Mouse (Mus musculus) kidney, postnatal 25 days (tissue): ENCODE measurements around the gene Kptn.

Experiments
- DNase-seq, 2 experiments: peaks; one replicate each; pipeline ENCODE4 v3.0.0; 2021; ENCODE audit warnings: mixed read lengths in 2 of 2

Kptn gene

GRCm38 (mm10) chr7:16125829-16126228 lies 6.1 kb downstream of the Kptn start:
- DNase-seq = no peak

- no peak for DNase-seq
These were observed 8.6 kb downstream of the Kptn start for GRCm38 (mm10) chr7:16128344-16128743.

- DNase-seq = no peak
These were observed 9.2 kb downstream of the Kptn start for GRCm38 (mm10) chr7:16128899-16129298.

GRCm38 (mm10) chr7:16129421-16129845 lies 9.7 kb downstream of the Kptn start, which contains the start of gene Slc8a2:
Slc8a2 (plus strand) TSS chr7:16129826.
- DNase-seq = peak; percentile 81 to 83

- DNase-seq = no peak
These were observed 10.4 kb downstream of the Kptn start for GRCm38 (mm10) chr7:16129846-16130691.

- no peak for DNase-seq
These were observed 11.4 kb downstream of the Kptn start for GRCm38 (mm10) chr7:16130956-16131634.

GRCm38 (mm10) chr7:16132161-16132581 lies 12.5 kb downstream of the Kptn start:
- DNase-seq = no peak

GRCm38 (mm10) chr7:16132926-16133325 lies 13.2 kb downstream of the Kptn start:
- no peak for DNase-seq

- DNase-seq = no peak
These were observed 14.0 kb downstream of the Kptn start for GRCm38 (mm10) chr7:16133691-16134090.

- no peak for DNase-seq
These were observed 15.3 kb downstream of the Kptn start for GRCm38 (mm10) chr7:16134951-16135392.

- DNase-seq = no peak
These were observed 27.1 kb downstream of the Kptn start for GRCm38 (mm10) chr7:16146489-16147410.

GRCm38 (mm10) chr7:16147643-16148042 lies 27.9 kb downstream of the Kptn start:
- DNase-seq = peak; percentile 73 to 78

GRCm38 (mm10) chr7:16149241-16149640 lies 29.5 kb downstream of the Kptn start:
- no peak for DNase-seq

GRCm38 (mm10) chr7:16150191-16151145 lies 30.8 kb downstream of the Kptn start:
- DNase-seq = no peak

GRCm38 (mm10) chr7:16153522-16153921 lies 33.8 kb downstream of the Kptn start:
- peak; percentile 50 to 57 for DNase-seq

- DNase-seq = no peak
These were observed 35.6 kb downstream of the Kptn start for GRCm38 (mm10) chr7:16155132-16155872.

GRCm38 (mm10) chr7:16156105-16156714 lies 36.5 kb downstream of the Kptn start:
- no peak for DNase-seq

GRCm38 (mm10) chr7:16158735-16159134 lies 39.0 kb downstream of the Kptn start:
- DNase-seq = no peak

- DNase-seq = no peak
These were observed 41.0 kb downstream of the Kptn start for GRCm38 (mm10) chr7:16160702-16161101.

GRCm38 (mm10) chr7:16161302-16161701 lies 41.6 kb downstream of the Kptn start:
- DNase-seq = no peak
